Mouse (Mus musculus) forebrain, postnatal 0 days (tissue): ENCODE data around the gene Zfp786. TPM values are rescaled to one million over a fixed set of nuclear protein-coding genes. Genes with fewer than 3 reads are reported as not detected.

Source experiments
- microRNA counts: library from miRNA; unstranded; fragments of <30 nt; microRNA quantifications from one replicate; lab custom pipeline; 2015
- microRNA-seq, 2 experiments: library from miRNA; unstranded; fragments of <30 nt; microRNA quantifications; one replicate each; pipeline ENCODE4; 2016
- polyA plus RNA-seq: library from polyadenylated mRNA; unstranded; fragments of >200 nt; fragmentation: Nextera tagmentation; extraction: Ambion mirVana; gene quantifications from 2 replicates; pipeline ENCODE4 v1.2.1, GENCODE M21; 2015
- total RNA-seq: library from RNA; depleted of rRNA; stranded (reverse); fragments of >200 nt; gene quantifications from 2 replicates; pipeline ENCODE4 v1.2.3, GENCODE M21; 2014; rRNA removed

Gene Zfp786
- total and polyA plus RNA-seq, 2 experiments from 2014 or later = 5.5 to 22.2 TPM

MicroRNAs within 50 kb of the gene (microRNA counts, 519-probe panel; counts per million panel counts)
- not detected for microRNA mmu-miR-704 (lab: Ali Mortazavi, UCI)

Small RNAs within 50 kb of the gene (microRNA-seq; reads per million reads assigned to microRNA genes)
- 0.24 to 0.39 reads per million in 2 experiments for gene Mir704

Other genes with a start within 250 kb of the Zfp786 start
- gene Ezh2, start 235.5 kb downstream of the Zfp786 start, total RNA-seq = 50.0 and 60.1 TPM in 2 replicates
- gene Ezh2, start 235.5 kb downstream of the Zfp786 start, polyA plus RNA-seq = 37.7 and 41.5 TPM in 2 replicates
- gene Pdia4, start 17.4 kb downstream of the Zfp786 start, total RNA-seq = 97.7 and 104 TPM in 2 replicates
- 70.5 and 83.7 TPM in 2 replicates for gene Pdia4, start 17.4 kb downstream of the Zfp786 start, polyA plus RNA-seq
- gene Zfp398, start 4.8 kb upstream of the Zfp786 start, total RNA-seq = 23.5 and 28.2 TPM in 2 replicates
- gene Zfp398, start 4.8 kb upstream of the Zfp786 start, polyA plus RNA-seq = 7.1 and 11.1 TPM in 2 replicates
- 41.8 and 48.5 TPM in 2 replicates for gene Zfp282, start 46.3 kb upstream of the Zfp786 start, total RNA-seq
- 15.4 and 16.7 TPM in 2 replicates for gene Zfp282, start 46.3 kb upstream of the Zfp786 start, polyA plus RNA-seq
- gene Zfp212, start 89.6 kb upstream of the Zfp786 start, total RNA-seq = 12.8 and 17.0 TPM in 2 replicates
- 19.3 and 21.8 TPM in 2 replicates for gene Zfp212, start 89.6 kb upstream of the Zfp786 start, polyA plus RNA-seq
- gene Zfp956, start 122.5 kb upstream of the Zfp786 start, total RNA-seq = 33.9 and 37.7 TPM in 2 replicates
- gene Zfp956, start 122.5 kb upstream of the Zfp786 start, polyA plus RNA-seq = 19.5 and 21.8 TPM in 2 replicates
- gene Zfp777, start 218.0 kb upstream of the Zfp786 start, total RNA-seq = 23.2 and 46.5 TPM in 2 replicates
- 12.5 and 14.2 TPM in 2 replicates for gene Zfp777, start 218.0 kb upstream of the Zfp786 start, polyA plus RNA-seq